Mouse (Mus musculus): ENCODE results near the gene Zfp213.
A peak's percentile ranks its signal among the peaks of the same experiment; 100 is the strongest.

DNA sequence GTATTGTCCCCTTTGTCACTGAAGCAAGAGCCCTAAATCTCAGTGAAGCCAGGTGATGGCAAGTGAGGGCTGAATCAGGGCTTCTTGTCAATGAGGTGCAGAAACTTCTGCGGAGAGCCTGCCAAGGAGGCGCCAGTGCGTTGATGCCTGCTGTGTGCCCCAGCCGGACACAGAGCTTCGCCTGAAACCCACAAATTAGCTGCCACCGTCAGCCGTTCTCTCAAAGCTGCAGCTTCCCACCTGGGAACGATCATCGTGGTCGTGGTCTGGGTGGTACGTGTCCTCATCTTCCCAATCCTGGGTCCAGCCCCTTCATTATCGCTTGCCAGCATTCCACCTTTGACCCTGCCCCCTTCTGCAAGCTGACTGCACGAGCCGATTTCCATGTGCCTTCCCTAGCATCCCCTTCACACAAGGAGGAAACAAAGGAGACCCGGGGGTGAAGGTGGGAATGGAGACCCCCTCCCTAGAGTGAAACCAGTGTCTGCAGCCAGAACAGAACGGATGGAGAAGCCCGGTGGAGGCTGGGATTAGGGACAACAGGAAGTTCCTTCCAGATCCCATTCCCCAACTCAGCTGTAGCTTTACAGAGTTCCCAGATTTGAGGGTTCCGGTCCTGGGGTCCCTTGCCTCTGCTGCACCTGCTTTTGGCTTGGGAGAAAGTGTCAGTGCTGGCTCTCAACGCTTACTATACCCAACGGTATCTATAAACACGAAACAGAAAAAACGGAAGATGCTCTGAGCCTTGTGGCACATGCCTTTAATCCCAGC, 21.9 kb upstream of the Zfp213 start:
- TF ChIP-seq POLR2A (IDR thresholded peaks at IDR 0.05; ENCODE audit: control insufficient read depth in 1 of 2, insufficient read depth in 1 of 2, low read depth in 1 of 2, low read length in 2 of 2, poor library complexity in 1 of 2) = 0 out of 4 replicates have a peak, but pooled peaks of 1 of the 2 experiments have one; percentile 25
- TF ChIP-seq MAFK (IDR thresholded peaks at IDR 0.05; ENCODE audit: borderline replicate concordance, low read depth, low read length) = no peak
- no peak for TF ChIP-seq EP300 (IDR thresholded peaks at IDR 0.05; ENCODE audit: low read depth in 1 of 2, low read length in 2 of 2)
- TF ChIP-seq SIN3A (IDR thresholded peaks at IDR 0.05; ENCODE audit: low read length) = no peak
- no peak for TF ChIP-seq USF2 (IDR thresholded peaks at IDR 0.05; ENCODE audit: borderline replicate concordance in 1 of 2, insufficient read depth in 1 of 2, low read depth in 1 of 2, low read length in 2 of 2)
- no peak for TF ChIP-seq CTCF (IDR thresholded peaks at IDR 0.05 in 2 of 3, conservative IDR thresholded peaks at IDR 0.05 in 1 of 3; ENCODE audit: control insufficient read depth in 1 of 3, insufficient read depth in 1 of 3, low read depth in 2 of 3, low read length in 3 of 3, poor library complexity in 1 of 3, severe bottlenecking in 1 of 3)
- no peak for TF ChIP-seq BHLHE40 (IDR thresholded peaks at IDR 0.05; ENCODE audit: borderline replicate concordance, low read depth, low read length)
- no peak for TF ChIP-seq GATA1 (IDR thresholded peaks at IDR 0.05; ENCODE audit: low read depth, low read length)
- no peak for TF ChIP-seq UBTF (IDR thresholded peaks at IDR 0.05; ENCODE audit: borderline replicate concordance, insufficient read depth, low read depth, low read length)
- TF ChIP-seq POLR2AphosphoS5 (IDR thresholded peaks at IDR 0.05; ENCODE audit: borderline replicate concordance, low read depth, low read length) = no peak
- TF ChIP-seq CHD2 (IDR thresholded peaks at IDR 0.05; ENCODE audit: low read length) = no peak
- no peak for TF ChIP-seq MAX (IDR thresholded peaks at IDR 0.05; ENCODE audit: low read length)
- no peak for TF ChIP-seq ZKSCAN1 (IDR thresholded peaks at IDR 0.05; ENCODE audit: low read depth, low read length)
- TF ChIP-seq TCF12 (IDR thresholded peaks at IDR 0.05; ENCODE audit: low read depth, low read length) = no peak

Measured in MEL (cell line).